Mouse (Mus musculus) c-Kit-positive CD71-positive TER-119-positive erythroid progenitor cells, embryonic 14.5 days (primary cell): ENCODE results near the gene Cdt1.
A peak's percentile ranks its signal among the peaks of the same experiment; 100 is the strongest.
"Not testable (repeated sequence)": the region's sequence is repeated elsewhere in the genome, so short reads cannot be mapped to it uniquely, and the experiment has no call there.

ENCODE experiments used
- DNase-seq: peaks from one replicate; pipeline ENCODE4 v3.0.0-alpha.2; 2013; ENCODE audit warnings: low spot score

Gene Cdt1

DNA sequence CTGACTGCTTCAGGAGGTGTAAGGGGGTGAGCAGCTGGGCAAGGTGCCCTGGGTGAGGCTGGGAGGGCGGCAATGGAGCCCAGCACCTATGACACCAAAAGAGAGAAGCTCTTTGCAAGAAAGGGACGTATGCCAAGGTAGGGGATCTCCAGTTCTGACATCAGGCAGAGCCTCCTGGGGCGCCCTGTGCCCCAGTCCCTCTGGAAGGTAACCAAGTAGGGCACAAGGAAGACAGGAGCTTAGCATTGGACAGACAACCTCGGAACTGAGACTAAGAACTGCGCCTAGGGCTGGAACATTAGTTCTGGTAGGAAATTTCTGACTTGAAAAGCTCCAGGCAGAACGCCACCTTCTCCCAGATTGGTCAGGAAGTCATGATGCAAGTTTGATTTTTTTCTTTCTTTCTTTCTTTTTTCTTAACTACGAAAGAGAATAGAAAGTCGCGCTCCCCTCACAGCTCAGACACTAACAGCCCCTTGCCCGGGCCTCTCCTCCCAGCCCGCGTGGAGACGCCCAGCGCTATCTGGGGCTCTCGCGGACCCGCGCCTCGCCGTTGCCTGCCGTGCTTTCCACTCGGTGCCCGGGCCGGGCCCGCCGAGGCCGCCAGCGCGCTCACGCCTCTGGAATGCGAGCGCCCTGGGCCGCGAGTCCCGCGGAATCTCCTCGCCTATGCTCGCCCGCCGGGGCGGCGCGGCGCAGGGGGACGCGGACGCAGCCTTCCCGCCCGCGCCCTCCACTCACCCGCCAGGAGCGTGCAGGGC is 17.4 kb upstream of the Cdt1 start:
- no peak for DNase-seq

DNA sequence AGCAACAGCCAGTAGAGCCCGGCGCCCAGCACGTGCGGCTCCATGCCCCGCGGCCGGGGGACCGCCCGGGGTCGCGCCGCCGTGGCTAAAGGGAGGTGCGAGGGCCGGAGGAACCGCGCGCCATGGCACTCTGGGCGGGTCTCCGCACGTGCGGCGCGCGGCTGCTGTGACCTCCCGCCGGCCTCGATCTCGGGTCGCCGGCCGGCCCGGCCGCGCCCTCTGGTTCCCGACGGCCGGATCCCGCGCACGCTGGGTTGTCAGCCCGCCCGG is 16.9 kb upstream of the Cdt1 start:
- no peak for DNase-seq

DNA sequence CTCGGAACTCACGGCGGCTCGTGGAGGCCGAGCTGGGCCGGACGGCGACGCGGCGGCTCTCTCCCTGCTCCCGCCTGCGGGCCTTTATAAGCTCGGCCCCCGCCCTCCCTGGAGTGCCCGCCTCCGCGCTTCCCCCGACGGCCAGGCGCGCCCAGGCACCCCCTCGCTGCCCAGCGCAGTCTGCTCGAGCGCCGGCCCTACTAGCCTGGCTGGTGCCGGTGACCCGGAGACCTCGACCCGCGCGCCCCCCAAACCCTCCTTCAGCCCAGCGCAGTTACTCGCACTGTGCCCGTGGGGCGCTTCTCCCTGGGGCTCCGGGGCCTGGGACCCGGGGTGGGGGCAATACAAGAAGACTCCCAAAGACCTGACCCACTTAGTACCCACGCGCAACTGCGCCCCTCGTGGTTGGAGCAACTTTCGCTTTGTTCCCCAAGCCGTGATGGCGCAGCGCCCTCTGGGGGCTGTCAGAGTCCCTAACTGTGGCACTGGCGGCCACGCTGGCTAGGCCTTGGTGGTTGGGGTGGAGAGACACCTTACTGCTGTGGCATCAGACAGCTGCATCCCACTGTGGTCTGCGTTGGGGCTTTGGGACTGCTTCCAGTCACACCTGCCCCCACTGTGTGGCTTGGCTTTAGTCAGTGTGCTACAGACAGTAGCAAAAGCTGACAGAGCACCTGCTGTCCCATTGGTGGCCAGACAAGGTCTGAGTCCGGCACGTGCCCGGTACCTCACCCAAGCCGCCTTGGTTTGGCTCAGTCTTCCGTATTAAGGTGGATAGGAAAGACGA is 16.4 kb upstream of the Cdt1 start, which contains the start of gene Piezo1:
Gene Piezo1, minus strand, starts transcription at position 65 of the 787 bp plus-strand sequence.
- DNase-seq, result peak; percentile 90

DNA sequence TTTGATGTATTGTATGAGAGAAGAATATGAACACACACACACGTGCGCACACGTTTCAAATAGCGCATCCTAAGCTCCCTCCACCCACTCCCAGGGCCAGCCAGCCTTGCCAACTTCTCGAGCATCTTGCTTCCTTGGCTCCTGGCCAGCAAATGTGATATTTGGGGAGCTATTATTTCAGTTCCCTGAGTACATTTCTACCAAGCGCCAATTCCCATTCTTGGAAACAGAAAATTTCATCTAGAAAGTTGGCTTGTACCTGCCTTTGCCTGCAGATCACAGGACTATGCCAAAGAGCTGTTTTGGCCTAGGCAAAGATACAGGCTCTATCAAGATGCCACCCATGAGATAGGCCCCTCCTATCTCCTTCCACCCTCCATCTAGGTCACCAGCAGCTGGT is 13.0 kb upstream of the Cdt1 start:
- DNase-seq, result no peak

DNA sequence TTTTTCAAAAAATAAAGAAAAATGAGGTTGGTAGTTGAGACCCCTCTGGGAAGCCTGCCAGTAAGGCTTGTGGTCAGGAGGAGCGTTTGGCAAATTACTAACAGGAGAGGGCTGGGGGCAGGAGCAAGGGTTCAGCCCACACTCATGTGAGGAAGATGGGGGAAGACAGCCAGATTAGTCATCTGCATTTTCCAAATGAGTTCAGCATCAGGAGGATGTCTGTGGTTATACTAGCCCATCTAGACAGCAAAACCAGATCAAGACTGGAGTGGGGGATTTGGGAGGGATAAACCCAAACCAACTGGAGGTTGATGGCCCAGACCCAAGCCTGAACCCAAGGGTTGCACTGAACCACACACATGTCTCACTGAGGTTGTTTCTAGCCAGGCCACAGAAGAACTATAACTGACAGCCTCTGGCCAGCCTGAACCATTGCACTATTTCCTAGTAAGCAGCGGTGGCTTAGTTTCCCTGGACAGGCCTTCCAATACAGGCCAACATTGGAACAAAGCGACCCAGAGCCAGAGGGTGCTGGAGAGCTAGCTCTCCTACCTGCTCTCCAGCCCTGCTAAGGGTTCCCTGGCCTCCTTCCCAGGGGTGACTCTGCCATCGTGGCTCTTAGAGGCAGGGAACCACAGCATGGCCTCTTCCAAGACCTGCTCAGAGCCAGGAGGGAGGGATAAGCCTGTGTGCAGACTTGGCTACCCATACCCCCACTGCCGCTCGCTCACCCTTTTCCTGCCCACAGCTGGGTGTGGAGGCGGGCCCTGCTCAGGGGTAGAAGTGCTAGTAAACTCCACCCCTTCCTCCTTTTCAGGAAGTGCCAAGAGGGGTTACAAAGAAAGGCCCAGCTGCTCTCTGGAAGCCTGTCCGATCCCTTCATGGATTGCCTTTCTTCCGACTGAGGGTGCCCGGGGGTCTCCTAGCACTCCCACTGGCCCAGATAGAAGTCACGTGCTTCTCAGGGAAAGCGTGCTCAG is 11.5 kb upstream of the Cdt1 start:
- no peak for DNase-seq

DNA sequence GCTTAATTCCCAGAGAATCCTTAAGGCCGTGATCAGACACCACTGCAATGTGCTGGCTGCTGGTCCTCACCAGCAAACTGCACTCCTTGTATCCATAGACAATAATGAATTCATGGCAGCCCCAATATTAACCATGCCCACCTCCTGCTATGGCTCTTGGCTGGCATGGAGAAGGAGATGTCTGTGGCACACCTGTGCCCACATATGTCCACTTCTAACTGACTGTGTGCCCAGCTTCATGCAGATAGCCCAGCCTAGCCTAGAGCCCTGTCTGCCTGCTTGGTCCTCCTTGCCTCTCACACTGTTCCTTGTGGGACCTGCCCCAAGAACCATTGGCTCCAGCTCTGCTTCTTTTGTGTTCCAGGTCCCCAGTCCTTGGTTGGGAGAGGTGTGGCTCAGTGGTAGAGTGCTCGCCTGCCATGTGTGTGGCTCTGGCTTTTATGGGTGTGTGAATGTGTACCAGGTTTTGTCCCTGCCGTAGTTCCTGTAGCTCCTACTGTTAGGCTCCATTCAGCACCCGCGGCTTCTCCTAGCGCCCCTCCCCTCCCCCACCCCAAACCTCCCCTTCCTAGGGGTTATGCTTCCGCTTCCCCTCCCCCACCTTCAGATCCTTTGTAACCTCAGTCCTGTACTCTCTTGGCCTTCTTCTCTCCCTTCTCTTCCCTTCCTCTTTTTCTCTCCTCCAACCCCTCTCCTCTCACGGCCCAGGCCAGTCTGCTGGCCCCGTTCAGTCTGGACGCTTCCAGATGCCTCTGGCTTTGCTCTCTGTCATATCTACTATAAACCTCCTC is 10.4 kb upstream of the Cdt1 start:
- DNase-seq, result no peak

DNA sequence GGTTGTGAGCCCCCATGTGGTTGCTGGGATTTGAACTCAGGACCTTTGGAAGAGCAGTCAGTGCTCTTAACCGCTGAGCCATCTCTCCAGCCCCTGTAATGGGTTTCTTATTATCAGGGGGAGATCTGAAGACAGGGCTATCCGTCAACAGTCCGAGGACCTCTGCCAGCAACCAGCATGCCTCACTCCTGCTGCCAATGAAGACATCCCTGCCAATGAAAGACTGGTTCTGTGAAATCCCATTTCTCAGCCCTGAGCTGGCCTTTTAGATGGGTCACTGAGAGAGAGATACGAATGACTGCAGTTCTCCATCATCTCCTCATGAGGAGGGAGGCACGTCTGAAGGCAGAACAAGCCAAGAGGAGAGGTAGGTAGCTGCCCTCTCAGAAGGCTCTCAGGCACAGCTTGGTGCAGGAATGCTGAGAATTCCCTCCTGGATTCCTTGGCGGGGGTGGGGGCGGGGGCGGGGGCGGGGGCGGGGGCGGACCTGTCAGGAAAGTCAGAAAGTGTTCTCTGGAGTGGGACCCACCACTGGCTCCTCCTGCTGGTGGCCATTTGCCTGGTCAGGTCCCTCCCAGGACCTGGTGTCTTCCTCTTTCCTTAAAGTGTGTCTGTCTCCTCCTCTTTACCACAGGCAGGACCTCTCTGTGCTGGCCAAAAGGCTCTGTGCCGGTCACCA is 9.0 kb upstream of the Cdt1 start:
- no peak for DNase-seq

DNA sequence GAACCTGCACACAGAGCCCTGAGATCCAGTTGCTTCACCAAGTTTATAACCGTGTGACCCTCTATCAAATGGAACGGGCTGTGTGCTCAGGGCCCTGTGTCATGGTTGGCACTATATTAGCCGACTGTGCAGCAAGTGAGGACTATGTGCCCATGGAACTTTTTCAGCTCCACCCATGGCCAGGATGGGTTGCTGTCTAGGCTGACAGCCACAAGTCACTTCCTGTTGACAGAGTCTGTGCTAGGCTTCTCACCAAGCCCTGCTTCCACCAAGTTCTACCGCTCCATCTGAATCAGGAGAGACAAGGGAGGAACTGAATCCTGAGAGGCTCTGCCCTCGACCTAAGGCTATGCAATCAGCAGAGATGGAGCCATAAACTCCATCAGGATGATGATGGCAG is 6.6 kb upstream of the Cdt1 start:
- DNase-seq, result no peak

DNA sequence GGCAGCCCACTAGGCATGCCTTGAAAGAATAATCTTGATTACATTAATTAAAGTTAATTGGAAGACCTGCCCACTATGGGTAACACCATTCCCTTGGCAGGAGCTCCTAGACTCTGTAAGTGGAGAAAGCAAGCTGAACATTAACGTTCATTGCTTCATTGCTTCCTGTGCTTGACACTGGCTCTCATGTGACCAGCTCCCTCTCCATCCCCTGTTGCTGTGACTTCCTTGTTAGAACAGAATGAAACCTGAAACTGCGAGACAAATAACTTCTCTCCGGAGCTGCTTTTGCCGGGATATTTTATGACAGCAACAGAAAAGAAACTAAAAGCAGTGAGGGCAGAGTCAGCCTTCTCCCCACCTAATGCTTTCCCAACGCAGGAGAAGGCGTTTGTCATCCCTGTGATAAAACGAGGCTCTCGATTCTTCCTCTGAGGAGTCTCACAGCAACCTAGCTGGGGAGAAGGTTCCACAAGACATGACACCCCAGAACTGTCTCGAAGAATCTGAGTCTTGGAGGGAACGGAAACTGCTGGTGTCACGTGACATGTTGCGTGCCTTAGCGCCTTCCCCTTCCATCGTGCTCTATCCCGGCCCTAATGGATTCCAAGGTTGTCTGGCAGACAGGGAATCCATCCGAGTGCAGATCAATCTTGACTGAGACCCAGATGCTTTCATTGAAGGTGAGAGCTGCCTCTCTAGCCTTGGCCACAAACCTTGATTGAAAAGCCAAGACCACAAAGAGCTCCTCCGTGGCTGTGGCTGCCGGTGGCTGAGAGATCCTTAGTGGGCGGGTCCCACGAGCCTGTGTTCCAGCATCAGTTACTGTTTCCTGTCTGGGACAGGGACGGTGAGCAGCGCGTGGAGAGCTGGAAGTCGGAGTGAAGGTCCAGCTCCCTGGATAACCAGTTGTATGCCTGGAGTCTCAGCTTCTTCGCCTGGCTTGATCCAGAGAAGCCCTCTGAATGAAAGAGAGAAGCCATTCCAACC is 3.2 kb upstream of the Cdt1 start:
- no peak for DNase-seq

DNA sequence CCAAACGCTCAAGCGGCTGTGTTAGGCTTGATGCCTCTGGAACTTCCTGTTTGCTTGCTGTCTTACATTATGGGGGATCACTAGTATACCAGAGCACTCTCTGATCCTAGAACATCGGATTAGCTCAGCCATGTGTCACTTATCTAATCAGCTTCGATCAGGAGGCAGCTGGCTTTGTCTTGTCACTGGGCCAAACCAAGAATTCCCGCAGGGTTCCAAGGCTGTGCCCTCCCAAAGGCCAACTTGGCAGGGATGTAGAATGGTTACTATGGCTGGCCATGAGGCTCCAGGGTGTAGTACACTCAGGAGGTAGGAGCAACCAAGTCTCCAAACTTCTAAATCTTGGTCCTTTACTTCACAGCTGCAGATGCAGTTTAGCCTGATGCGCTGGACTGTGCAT is 1.0 kb upstream of the Cdt1 start:
- peak; percentile 71 for DNase-seq

DNA sequence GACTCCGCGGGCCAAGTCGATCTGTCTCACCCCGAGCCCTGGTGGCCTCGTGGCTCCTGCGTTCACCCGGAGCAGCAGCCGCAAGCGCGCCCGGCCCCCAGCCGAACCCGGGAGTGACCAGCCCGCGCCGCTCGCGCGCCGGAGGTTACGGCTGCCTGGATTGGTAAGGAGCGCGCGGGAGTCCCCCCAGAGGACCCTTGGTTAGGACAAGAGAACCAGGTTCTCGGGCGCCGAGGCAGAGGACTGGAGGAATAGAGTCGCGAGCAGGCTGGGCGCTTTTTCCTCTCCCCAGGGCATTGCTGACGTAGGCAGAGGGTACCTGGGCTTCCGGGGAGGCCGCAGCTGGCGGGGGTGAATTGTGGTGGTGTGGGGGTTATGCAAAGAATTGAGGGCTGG is 292 bp downstream of the Cdt1 start:
- no peak for DNase-seq

DNA sequence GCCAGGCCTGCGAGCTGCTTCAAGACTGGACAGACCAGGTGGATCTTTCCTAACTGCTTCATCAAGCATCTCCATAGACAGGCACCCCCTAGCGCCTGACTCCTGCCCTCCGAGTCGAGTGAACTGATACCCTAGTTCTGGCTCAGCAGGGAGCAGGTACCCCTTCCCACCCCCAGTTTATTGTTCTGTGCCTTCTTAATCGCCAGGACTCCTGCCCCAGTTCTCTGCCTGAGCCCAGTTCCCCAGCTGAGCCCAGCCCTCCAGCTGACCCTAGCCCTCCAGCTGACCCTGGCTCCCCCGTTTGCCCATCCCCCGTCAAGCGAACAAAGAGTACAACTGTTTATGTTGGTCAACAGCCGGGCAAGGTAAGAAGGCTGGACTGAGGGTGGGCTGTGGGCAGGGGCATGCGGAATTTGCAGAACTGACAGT is 1.1 kb downstream of the Cdt1 start:
- no peak for DNase-seq

DNA sequence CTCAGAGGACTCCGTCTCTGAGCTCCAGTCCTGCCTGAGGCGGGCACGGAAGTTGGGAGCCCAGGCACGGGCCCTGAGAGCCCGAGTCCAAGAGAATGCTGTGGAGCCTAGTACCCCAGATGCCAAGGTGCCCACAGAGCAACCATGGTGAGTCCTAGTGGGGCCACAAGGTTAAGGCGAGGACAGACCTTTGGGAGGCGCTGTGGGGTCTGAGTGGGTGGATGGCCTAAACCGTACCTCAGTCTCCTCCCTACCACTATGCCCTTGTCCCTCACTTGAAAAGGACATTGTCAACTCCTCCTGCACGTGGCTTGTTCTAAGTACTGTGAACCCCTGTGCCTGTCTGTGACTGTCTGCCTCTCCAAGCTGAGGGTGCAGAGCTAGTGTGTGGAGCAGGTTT is 1.5 kb downstream of the Cdt1 start:
- DNase-seq, result no peak

DNA sequence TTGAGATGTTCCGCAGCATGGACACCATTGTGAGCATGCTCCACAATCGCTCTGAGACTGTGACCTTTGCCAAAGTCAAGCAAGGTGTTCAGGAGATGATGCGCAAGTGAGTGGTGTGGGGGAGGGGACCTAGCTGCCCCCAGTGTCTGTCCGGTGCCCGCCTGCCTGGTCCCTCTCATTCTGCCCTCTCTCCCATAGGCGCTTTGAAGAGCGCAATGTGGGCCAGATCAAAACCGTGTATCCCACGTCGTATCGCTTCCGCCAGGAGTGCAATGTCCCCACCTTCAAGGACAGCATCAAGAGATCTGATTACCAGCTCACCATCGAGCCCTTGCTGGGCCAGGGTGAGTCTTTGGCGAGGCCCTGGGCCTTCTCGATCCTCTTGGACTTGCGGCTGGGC is 2.2 kb downstream of the Cdt1 start:
- DNase-seq, result no peak

DNA sequence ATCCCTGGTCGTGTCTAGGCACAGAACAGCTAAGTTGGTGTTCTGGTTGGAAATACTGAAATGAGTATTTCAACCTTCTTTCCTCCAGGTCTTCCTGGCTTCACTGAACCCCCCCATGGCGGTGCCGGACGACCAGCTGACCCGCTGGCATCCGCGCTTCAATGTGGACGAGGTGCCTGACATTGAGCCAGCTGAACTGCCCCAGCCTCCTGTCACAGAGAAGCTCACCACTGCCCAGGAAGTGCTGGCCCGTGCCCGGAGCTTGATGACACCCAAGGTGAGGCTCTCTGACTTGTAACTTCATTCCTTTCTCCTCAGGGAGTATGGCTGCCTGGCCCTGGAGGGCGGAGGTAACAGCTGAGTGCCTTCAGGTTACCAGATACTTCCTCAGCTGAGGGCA is 3.3 kb downstream of the Cdt1 start:
- DNase-seq, result no peak

DNA sequence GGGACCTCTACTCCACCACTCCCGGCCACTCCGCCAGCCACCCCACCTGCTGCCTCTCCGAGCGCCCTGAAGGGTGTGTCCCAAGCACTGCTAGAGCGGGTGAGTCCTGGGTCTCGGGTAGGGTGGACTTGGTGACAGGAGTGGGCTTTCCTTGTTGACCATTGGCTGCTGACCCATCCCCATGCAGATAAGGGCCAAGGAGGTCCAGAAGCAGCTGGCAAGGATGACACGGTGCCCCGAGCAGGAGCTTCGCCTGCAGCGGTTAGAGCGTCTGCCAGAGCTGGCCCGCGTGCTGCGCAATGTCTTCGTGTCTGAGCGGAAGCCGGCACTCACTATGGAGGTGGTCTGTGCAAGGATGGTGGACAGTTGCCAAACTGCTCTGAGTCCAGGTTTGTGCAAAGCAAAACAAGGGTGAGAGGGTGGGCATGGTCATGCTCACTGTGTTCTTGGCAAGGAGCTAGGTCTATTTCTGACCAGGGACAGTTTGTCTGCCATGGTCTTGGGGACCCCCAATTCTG is 4.0 kb downstream of the Cdt1 start:
- DNase-seq, result no peak

DNA sequence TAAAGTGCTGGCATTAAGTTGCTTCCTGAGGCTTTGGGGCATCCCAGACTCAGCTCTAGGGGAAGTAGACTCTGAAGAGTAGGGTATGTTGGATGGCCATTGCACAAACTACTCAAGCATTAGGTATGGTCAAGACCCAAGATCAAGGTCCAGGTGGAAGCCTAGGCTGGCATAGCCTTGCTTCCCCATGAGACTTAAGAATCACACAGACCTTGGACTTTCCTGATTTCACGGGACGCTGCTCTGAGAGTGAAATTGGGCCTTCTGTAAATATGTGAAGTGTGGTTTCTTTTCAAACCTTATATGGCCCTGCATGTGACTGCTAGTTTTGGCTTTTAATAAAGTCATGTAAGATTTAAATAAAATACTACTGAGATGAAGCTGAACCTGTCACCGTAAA is 4.9 kb downstream of the Cdt1 start:
- no peak for DNase-seq

DNA sequence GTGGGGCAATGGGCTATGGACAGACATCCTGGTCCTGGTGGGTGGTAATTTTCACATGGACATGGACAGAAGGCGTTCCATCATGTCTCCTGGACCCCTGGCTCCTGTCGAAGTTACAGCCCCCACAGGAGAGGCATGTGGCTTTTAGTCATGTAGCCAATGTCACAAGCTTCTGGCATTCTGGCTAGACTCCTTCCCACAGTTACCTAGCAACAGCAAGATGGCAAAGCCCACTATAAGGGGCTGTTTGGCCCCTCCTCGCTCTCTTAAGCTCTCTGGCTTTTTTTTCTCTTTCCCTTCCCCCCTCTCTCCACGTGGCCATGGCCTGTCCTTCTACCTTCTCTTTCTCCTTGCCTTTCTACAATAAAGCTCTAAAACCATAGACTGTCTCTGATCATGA is 5.4 kb downstream of the Cdt1 start:
- DNase-seq, result not testable (repeated sequence)

DNA sequence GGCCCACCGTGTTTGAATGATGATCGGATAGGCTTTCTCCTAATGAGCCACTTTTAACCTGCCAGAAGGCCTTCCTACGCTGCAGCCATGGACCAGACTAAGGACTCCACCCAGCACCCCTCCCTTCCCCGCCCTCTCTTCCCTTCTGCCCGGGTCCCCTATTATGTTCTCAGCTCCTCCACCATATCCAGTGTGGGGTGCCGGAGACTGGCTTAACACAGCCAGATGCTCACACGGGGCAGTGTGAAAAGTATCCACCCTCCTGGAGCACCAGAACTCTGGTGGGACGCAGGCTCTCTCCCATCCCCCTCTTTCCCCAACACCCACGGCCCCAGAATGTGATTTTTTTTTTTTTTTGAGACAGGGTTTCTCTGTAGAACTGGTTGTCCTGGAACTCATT is 5.8 kb downstream of the Cdt1 start:
- DNase-seq, result peak; percentile 44

DNA sequence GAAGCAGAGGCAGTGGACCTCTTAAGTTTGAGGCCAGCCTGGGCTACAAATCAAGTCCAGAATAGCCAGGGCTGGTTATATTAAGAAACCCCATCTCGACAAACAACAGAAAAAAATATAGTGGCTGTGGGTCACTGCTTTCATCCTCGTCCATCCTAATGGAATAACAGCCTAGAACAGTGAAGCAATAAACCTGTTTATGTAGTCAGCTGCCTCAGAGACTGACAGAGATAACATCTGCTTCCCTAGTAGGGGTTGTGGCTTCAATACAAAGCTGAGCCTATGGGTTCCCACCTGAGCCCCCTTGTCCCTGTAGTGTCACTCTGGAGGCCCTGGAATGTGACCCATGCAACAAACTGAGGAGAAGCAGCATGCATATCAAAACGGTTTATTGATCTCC is 6.4 kb downstream of the Cdt1 start:
- DNase-seq, result no peak
